Mouse (Mus musculus) forebrain, postnatal 0 days (tissue): ENCODE data around the gene Tm4sf5. TPM values are rescaled to one million over a fixed set of nuclear protein-coding genes. Genes with fewer than 3 reads are reported as not detected.

Source experiments
- ATAC-seq: fragments of 200-750 bp; cut with Nextera tagmentation; 2 replicates; pipeline ENCODE4 v1.8.0; 2017; ENCODE audit warnings: mild to moderate bottlenecking, moderate library complexity
- DNase-seq: peaks from one replicate; pipeline ENCODE4 v3.0.0-alpha.2; 2015
- H3K27ac ChIP-seq: fragments of 300-500 bp; sonication (generic); 2 replicates; pipeline ENCODE4 v1.5.1; 2014; ENCODE audit warnings: low read depth, mild to moderate bottlenecking, antibody characterized with exemption, low read length, moderate library complexity, mixed read lengths
- H3K27me3 ChIP-seq: fragments of 300-500 bp; sonication (generic); 2 replicates; pipeline ENCODE4 v1.6.1; 2014; ENCODE audit warnings: mild to moderate bottlenecking, low read length, mixed read lengths; ENCODE audit not compliant: insufficient read depth
- H3K36me3 ChIP-seq: fragments of 300-500 bp; sonication (generic); 2 replicates; pipeline ENCODE4 v1.6.1; 2014; ENCODE audit warnings: mild to moderate bottlenecking, moderate library complexity; ENCODE audit not compliant: insufficient read depth
- H3K4me1 ChIP-seq: fragments of 300-500 bp; sonication (generic); 2 replicates; pipeline ENCODE4 v1.6.1; 2014; ENCODE audit warnings: antibody characterized with exemption; ENCODE audit not compliant: insufficient read depth
- H3K4me2 ChIP-seq: fragments of 300-500 bp; sonication (generic); 2 replicates; pipeline ENCODE4 v1.6.1; 2014; ENCODE audit warnings: low read depth, mild to moderate bottlenecking, moderate library complexity
- H3K4me3 ChIP-seq: fragments of 300-500 bp; sonication (generic); 2 replicates; pipeline ENCODE4 v1.5.1; 2014; ENCODE audit warnings: low read depth, low read length, mixed read lengths
- H3K9ac ChIP-seq: fragments of 300-500 bp; sonication (generic); 2 replicates; pipeline ENCODE4 v1.6.1; 2014; ENCODE audit warnings: mild to moderate bottlenecking
- H3K9me3 ChIP-seq: fragments of 300-500 bp; sonication (generic); 2 replicates; pipeline ENCODE4 v1.6.1; 2016; ENCODE audit warnings: low read length
- CTCF ChIP-seq: sonication (generic); IDR thresholded peaks from 2 replicates; pipeline ENCODE4 v1.5.1; 2016; ENCODE audit warnings: antibody characterized with exemption, control low read depth, low read depth
- WGBS: fragments of 180-500 bp; shearing (Covaris S2); extraction: QIAGEN DNeasy Blood & Tissue Kit; methylation state at CpG from one replicate; pipeline ENCODE4 v1.1.7; 2014; 5-methylcytosine and 5-hydroxymethylcytosine counted together
- polyA plus RNA-seq: library from polyadenylated mRNA; unstranded; fragments of >200 nt; fragmentation: Nextera tagmentation; extraction: Ambion mirVana; gene quantifications from 2 replicates; pipeline ENCODE4 v1.2.1, GENCODE M21; 2015
- total RNA-seq: library from RNA; depleted of rRNA; stranded (reverse); fragments of >200 nt; gene quantifications from 2 replicates; pipeline ENCODE4 v1.2.3, GENCODE M21; 2014; rRNA removed

Tm4sf5 gene
- total RNA-seq = 2.8 and 6.3 TPM in 2 replicates
- polyA plus RNA-seq = 7.5 and 11.6 TPM in 2 replicates

GRCm38 (mm10) chr11:70504970-70505369, at the start of gene Tm4sf5:
TSS of gene Tm4sf5 (plus strand) at chr11:70505244.
- ATAC-seq (no peak), DNase-seq (no peak)
- Histone ChIP-seq H3K4me3 (no peak within 1 kb of the TSS), H3K9ac (no peak within 1 kb of the TSS), H3K27me3 (no peaks in the 10 kb centered on the region), H3K4me2 (no peak within 1 kb of the TSS), H3K9me3 (no peaks in the 10 kb centered on the region), H3K4me1 (no peaks in the 10 kb centered on the region), H3K36me3 (no peaks in the 10 kb centered on the region), H3K27ac (no peak within 1 kb of the TSS)
- WGBS = 83% methylated on average over 9 of the region's 9 CpGs
- TF ChIP-seq CTCF = no peak

DNA sequence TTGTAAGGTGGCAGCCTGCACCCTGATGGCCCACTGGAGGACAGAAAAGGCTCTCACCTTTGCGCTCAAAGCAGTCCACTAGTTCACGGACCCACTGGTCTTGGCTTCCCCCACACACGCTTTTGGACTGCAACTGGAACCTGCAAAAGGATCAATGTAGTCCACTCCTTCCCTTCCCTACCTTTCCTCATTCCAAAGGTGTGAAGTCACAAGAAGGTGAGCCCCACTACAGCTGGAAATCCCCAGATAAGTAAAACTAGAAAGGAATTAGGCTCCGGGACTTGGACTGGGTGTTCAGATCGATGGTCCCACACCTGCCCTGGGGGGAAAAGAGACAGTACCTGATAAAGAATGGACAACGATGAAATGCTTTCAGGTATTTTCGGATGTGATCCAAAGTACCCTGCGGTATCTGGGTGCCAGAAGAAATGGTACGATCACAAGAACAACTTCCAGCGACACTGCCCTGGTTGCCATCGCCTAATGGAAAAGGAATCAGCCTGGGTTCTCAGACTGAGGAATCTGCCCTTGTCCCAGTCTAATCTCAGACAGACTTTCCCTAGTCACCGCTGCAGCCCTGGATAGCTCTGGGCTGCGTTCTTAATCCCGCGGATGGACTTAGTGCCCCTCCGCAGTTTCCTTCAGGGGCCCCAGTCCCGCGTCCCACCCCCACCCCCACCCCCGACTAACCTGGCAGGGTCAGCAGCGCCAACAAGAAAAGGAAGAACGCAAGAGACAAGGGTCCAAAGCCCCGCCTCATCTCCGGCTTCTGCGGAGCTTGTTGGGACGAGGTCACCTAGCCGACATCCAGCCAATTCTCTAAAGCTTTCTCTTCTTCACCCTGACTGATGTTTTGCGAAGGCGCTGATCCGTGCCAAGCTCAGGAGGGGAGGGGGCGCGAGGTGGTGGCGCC, 46.1 kb upstream of the Tm4sf5 start, which contains the start of gene Zmynd15:
Gene Zmynd15 (plus strand): TSS at position 746 of the 913 bp plus-strand sequence.
- Histone ChIP-seq H3K9ac (peak within 1 kb of the TSS; percentile 39; the same call in 1 of the 2 replicates), H3K4me3 (peak within 1 kb of the TSS; percentile 38), H3K27me3 (peaks cover 7% of the 10 kb centered on the region), H3K4me2 (peak within 1 kb of the TSS; percentile 62), H3K36me3 (no peaks in the 10 kb centered on the region), H3K27ac (no peak within 1 kb of the TSS), H3K4me1 (no peaks in the 10 kb centered on the region), H3K9me3 (no peaks in the 10 kb centered on the region)
- no peak for DNase-seq
- no peak for ATAC-seq
- WGBS = 21% methylated on average over 30 of the region's 32 CpGs
- no peak for TF ChIP-seq CTCF

- DNase-seq = no peak
- WGBS = 6% methylated on average over 30 of the region's 30 CpGs
- H3K27me3 ChIP-seq = peaks cover 7% of the 10 kb centered on the region
Observed at GRCm38 (mm10) chr11:70459601-70460101, 45.4 kb upstream of the Tm4sf5 start, which contains the start of gene Cxcl16. TSS of gene Cxcl16 (minus strand) at chr11:70459984.

GRCm38 (mm10) chr11:70463970-70464369, 41.1 kb upstream of the Tm4sf5 start:
- no peak overlapping the region for H3K9ac ChIP-seq
- H3K4me2 ChIP-seq = no peak overlapping the region
- 82% methylated on average over 5 of the region's 5 CpGs for WGBS
- H3K4me3 ChIP-seq = no peak overlapping the region
- H3K27ac ChIP-seq = no peak overlapping the region
- ATAC-seq = no peak
- H3K36me3 ChIP-seq = no peaks in the 10 kb centered on the region
- DNase-seq = no peak
- peaks cover 2% of the 10 kb centered on the region; the same call in 1 of the 2 replicates for H3K27me3 ChIP-seq
- no peaks in the 10 kb centered on the region for H3K4me1 ChIP-seq
- TF ChIP-seq CTCF = no peak
- no peaks in the 10 kb centered on the region for H3K9me3 ChIP-seq

More at GRCm38 (mm10) chr11:70459601-70460101, 45.4 kb upstream of the Tm4sf5 start, which contains the start of gene Cxcl16:
- Histone ChIP-seq H3K9ac (peak within 1 kb of the TSS; percentile 39; the same call in 1 of the 2 replicates), H3K4me1 (no peaks in the 10 kb centered on the region), H3K4me3 (peak within 1 kb of the TSS; percentile 38), H3K9me3 (no peaks in the 10 kb centered on the region), H3K27ac (no peak within 1 kb of the TSS), H3K4me2 (peak within 1 kb of the TSS; percentile 62), H3K36me3 (no peaks in the 10 kb centered on the region)
- TF ChIP-seq CTCF = no peak
- no peak for ATAC-seq

GRCm38 (mm10) chr11:70465211-70465610, 39.8 kb upstream of the Tm4sf5 start:
- H3K4me3 ChIP-seq = peak overlapping the region; percentile 18; the same call in 1 of the 2 replicates
- 22% methylated on average over 16 of the region's 16 CpGs for WGBS
- no peaks in the 10 kb centered on the region; the same call in 1 of the 2 replicates for H3K27me3 ChIP-seq
- H3K4me1 ChIP-seq = no peaks in the 10 kb centered on the region
- H3K9ac ChIP-seq = 0 out of 2 replicates have a peak overlapping the region, but pooled peaks have one; percentile 41
- ATAC-seq (no peak), DNase-seq (no peak)
- H3K36me3 ChIP-seq = no peaks in the 10 kb centered on the region
- peak; percentile 11; the same call in 1 of the 2 replicates for TF ChIP-seq CTCF
- no peaks in the 10 kb centered on the region for H3K9me3 ChIP-seq
- H3K4me2 ChIP-seq = peak overlapping the region; percentile 54
- H3K27ac ChIP-seq = no peak overlapping the region

GRCm38 (mm10) chr11:70465824-70466223, 39.2 kb upstream of the Tm4sf5 start:
- peak; percentile 38 for DNase-seq
- no peak for TF ChIP-seq CTCF
- H3K27ac ChIP-seq = no peak overlapping the region
- ATAC-seq = no peak
- H3K9ac ChIP-seq = peak overlapping the region; percentile 41; the same call in 1 of the 2 replicates
- WGBS = 6% methylated on average over 23 of the region's 23 CpGs
- H3K4me3 ChIP-seq = peak overlapping the region; percentile 18; the same call in 1 of the 2 replicates
- no peaks in the 10 kb centered on the region for H3K9me3 ChIP-seq
- peak overlapping the region; percentile 54 for H3K4me2 ChIP-seq
- no peaks in the 10 kb centered on the region for H3K27me3 ChIP-seq
- H3K36me3 ChIP-seq = no peaks in the 10 kb centered on the region
- no peaks in the 10 kb centered on the region for H3K4me1 ChIP-seq
